Mouse (Mus musculus) forebrain, embryonic 12.5 days (tissue): ENCODE results near the gene Sumo1. TPM values are rescaled to one million over a fixed set of nuclear protein-coding genes. Genes with fewer than 3 reads are reported as not detected.

ENCODE experiments used
- polyA plus RNA-seq: library from polyadenylated mRNA; unstranded; fragments of >200 nt; fragmentation: Nextera tagmentation; extraction: Ambion mirVana; gene quantifications from 2 replicates; pipeline ENCODE4 v1.2.1, GENCODE M21; 2016

Sumo1 gene
- polyA plus RNA-seq, 1 experiment from 2014 or later = 515 TPM

Other genes with a start within 250 kb of the Sumo1 start
- 8.1 and 10.9 TPM in 2 replicates for gene Fzd7, start 188.4 kb downstream of the Sumo1 start, polyA plus RNA-seq
- 1.1 and 1.3 TPM in 2 replicates for gene Gm973, start 154.6 kb downstream of the Sumo1 start, polyA plus RNA-seq
- gene Nop58, start 14.1 kb upstream of the Sumo1 start, polyA plus RNA-seq = 275 and 277 TPM in 2 replicates
- gene Bmpr2, start 92.6 kb upstream of the Sumo1 start, polyA plus RNA-seq = 12.5 and 13.0 TPM in 2 replicates
- gene Fam117b, start 242.2 kb upstream of the Sumo1 start, polyA plus RNA-seq = 23.4 and 25.0 TPM in 2 replicates